Mouse (Mus musculus) megakaryocyte, embryonic 14.5 days (primary cell): ENCODE data around the gene Gm20388.

Experiments
- FLI1 ChIP-seq: IDR thresholded peaks from 2 replicates; pipeline ENCODE4 v1.6.1; 2012; ENCODE audit warnings: low read length, inconsistent platforms, mixed read lengths
- GATA1 ChIP-seq: IDR thresholded peaks from 3 replicates; pipeline ENCODE4 v1.6.1; 2012; ENCODE audit warnings: mixed read lengths, low read length, inconsistent platforms, borderline replicate concordance

GRCm38 (mm10) chr8:121360001-121360400, 1449.4 kb downstream of the Gm20388 start:
- TF ChIP-seq GATA1 (no peak), FLI1 (no peak)
